24 mouse cellular contexts compared by ENCODE assay signal in the genomic region with DNA sequence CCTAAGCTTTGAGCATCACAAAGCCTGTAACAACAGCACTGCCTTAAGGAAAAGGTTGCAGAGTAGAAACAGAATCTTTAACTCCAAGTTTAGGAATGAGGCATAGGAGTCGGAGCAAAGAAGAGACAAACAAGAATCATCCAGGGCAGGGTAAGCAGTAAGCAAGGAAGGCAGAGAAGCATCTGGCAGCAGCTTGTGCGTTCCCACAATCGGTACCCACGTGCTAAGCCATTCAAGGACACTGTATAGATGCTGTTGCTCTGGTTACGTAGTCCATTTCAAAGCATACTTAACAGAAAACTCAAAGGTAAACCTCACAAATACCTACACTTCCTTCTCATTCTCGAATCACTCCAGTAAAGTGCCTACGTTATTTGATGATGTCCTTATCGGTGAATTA. TPM values are rescaled to one million over a fixed set of nuclear protein-coding genes. Genes with fewer than 3 reads are reported as not detected.
A peak's percentile ranks its signal among the peaks of the same experiment; 100 is the strongest.
DNase-seq lines count a peak whose midpoint lies in the region; ATAC-seq and TF ChIP-seq lines count a peak whose summit lies in the region.
"Had no signal": no experiment of that assay in that cellular context is flagged by ENCODE, and none has a peak within 500 bp of the region (broad histone marks: within the 10 kb centered on the region; RNA-seq: fewer than 3 reads in every experiment).

No protein-coding gene starts in this region.

- DNase-seq in layer of hippocampus, adult 18-20 months (ENCODE audit: low spot score in 2 of 2): peak; percentile 22 to 56
- DNase-seq in layer of hippocampus, adult 9-10 months (ENCODE audit: low spot score): no peak
- no peak for DNase-seq in midbrain, postnatal 0 days (ENCODE audit: low spot score)
- no peak for DNase-seq in liver
- DNase-seq: adrenal gland, postnatal 36 days; cerebellum, adult 2 months; cerebellum, postnatal 36 days; kidney, adult 18-20 months; kidney, postnatal 14 days; thymus, adult 18-20 months; thymus, postnatal 4 days had no signal

- no peak overlapping the region for H3K4me3 ChIP-seq in midbrain, embryonic 16.5 days (ENCODE audit: low read depth, low read length)
- H3K4me3 ChIP-seq in midbrain, postnatal 0 days (ENCODE audit: low read depth, low read length): no peak overlapping the region
- no peak overlapping the region for H3K4me3 ChIP-seq in olfactory bulb, adult 2 months (ENCODE audit: insufficient read depth, low read depth, low read length)
- H3K4me3 ChIP-seq: embryonic facial prominence, embryonic 15.5 days; forebrain, embryonic 10.5 days; heart, embryonic 10.5 days; hindbrain, embryonic 12.5 days; limb, embryonic 13.5 days; midbrain, embryonic 12.5 days; myocyte; stomach, embryonic 15.5 days had no signal

- H3K36me3 ChIP-seq in midbrain, embryonic 16.5 days (ENCODE audit: control insufficient read depth, insufficient read depth, low read length): no peaks in the 10 kb centered on the region
- H3K36me3 ChIP-seq in midbrain, postnatal 0 days (ENCODE audit: insufficient read depth, low read length): no peaks in the 10 kb centered on the region
- H3K36me3 ChIP-seq: embryonic facial prominence, embryonic 15.5 days; forebrain, embryonic 10.5 days; heart, embryonic 10.5 days; hindbrain, embryonic 12.5 days; limb, embryonic 13.5 days; midbrain, embryonic 12.5 days; stomach, embryonic 15.5 days had no signal

- H3K9ac ChIP-seq in midbrain, embryonic 16.5 days (ENCODE audit: low read depth, low read length): no peak overlapping the region
- H3K9ac ChIP-seq in midbrain, postnatal 0 days (replicated peaks; ENCODE audit: low read length, poor library complexity, severe bottlenecking): no peak overlapping the region
- H3K9ac ChIP-seq: embryonic facial prominence, embryonic 15.5 days; hindbrain, embryonic 12.5 days; limb, embryonic 13.5 days; liver, embryonic 14.5 days; midbrain, embryonic 12.5 days; stomach, embryonic 15.5 days had no signal

- 0 out of 2 replicates have a peak, but pooled peaks cover 6% of the 10 kb centered on the region for H3K4me1 ChIP-seq in midbrain, embryonic 16.5 days (ENCODE audit: control insufficient read depth, insufficient read depth, low read length)
- H3K4me1 ChIP-seq in midbrain, postnatal 0 days (ENCODE audit: insufficient read depth, low read length): no peaks in the 10 kb centered on the region
- H3K4me1 ChIP-seq in olfactory bulb, adult 2 months (ENCODE audit: control insufficient read depth, insufficient read depth, low read length): peaks cover 7% of the 10 kb centered on the region
- H3K4me1 ChIP-seq: hindbrain, embryonic 12.5 days; stomach, embryonic 15.5 days had no signal

- TF ChIP-seq CTCF in midbrain, postnatal 0 days (IDR thresholded peaks at IDR 0.05): no peak
- no peak for TF ChIP-seq CTCF in olfactory bulb, adult 2 months (IDR thresholded peaks at IDR 0.05; ENCODE audit: insufficient read depth, low read depth, low read length)

- no peak overlapping the region for H3K27ac ChIP-seq in midbrain, embryonic 16.5 days (ENCODE audit: low read length)
- no peak overlapping the region for H3K27ac ChIP-seq in midbrain, postnatal 0 days (ENCODE audit: low read depth, low read length)
- H3K27ac ChIP-seq in olfactory bulb, adult 2 months (ENCODE audit: insufficient read depth, low read depth, low read length): peak overlapping the region; percentile 10; the same call in 1 of the 2 replicates
- H3K27ac ChIP-seq: embryonic facial prominence, embryonic 15.5 days; forebrain, embryonic 10.5 days; heart, embryonic 10.5 days; hindbrain, embryonic 12.5 days; limb, embryonic 13.5 days; liver, embryonic 14.5 days; midbrain, embryonic 12.5 days; stomach, embryonic 15.5 days had no signal

- no peak overlapping the region for H3K4me2 ChIP-seq in midbrain, embryonic 16.5 days (ENCODE audit: low read length)
- no peak overlapping the region for H3K4me2 ChIP-seq in midbrain, postnatal 0 days (ENCODE audit: low read depth, low read length, poor library complexity, severe bottlenecking)
- H3K4me2 ChIP-seq: embryonic facial prominence, embryonic 15.5 days; hindbrain, embryonic 12.5 days; limb, embryonic 13.5 days; midbrain, embryonic 12.5 days; stomach, embryonic 15.5 days had no signal

- no peak for TF ChIP-seq POLR2A in olfactory bulb, adult 2 months (IDR thresholded peaks at IDR 0.05; ENCODE audit: insufficient read depth, low read depth, low read length)

- ATAC-seq in midbrain, embryonic 16.5 days: 0 out of 2 replicates have a peak, but pooled peaks have one; percentile 17
- no peak for ATAC-seq in midbrain, postnatal 0 days (ENCODE audit: low FRiP score)
- no peak for ATAC-seq in activated CD4-positive, CD25-positive, alpha-beta regulatory T cell, adult 4 months

- no peaks in the 10 kb centered on the region for H3K9me3 ChIP-seq in midbrain, embryonic 16.5 days (replicated peaks; ENCODE audit: control insufficient read depth, low read length, poor library complexity, severe bottlenecking)
- no peaks in the 10 kb centered on the region for H3K9me3 ChIP-seq in midbrain, postnatal 0 days (ENCODE audit: low read length)
- H3K9me3 ChIP-seq: embryonic facial prominence, embryonic 15.5 days; forebrain, embryonic 10.5 days; heart, embryonic 10.5 days; hindbrain, embryonic 12.5 days; limb, embryonic 13.5 days; midbrain, embryonic 12.5 days; stomach, embryonic 15.5 days had no signal

- WGBS in midbrain, embryonic 16.5 days: 62% methylated on average over 8 of the region's 8 CpGs
- 67% methylated on average over 8 of the region's 8 CpGs for WGBS in midbrain, postnatal 0 days
- WGBS in olfactory bulb, adult 2 months: 21% methylated on average over 8 of the region's 8 CpGs

- H3K27me3 ChIP-seq in midbrain, embryonic 16.5 days (ENCODE audit: control insufficient read depth, insufficient read depth, low read depth, low read length): no peaks in the 10 kb centered on the region
- no peaks in the 10 kb centered on the region for H3K27me3 ChIP-seq in midbrain, postnatal 0 days (ENCODE audit: insufficient read depth, low read length)
- H3K27me3 ChIP-seq: CH12.LX; embryonic facial prominence, embryonic 15.5 days; hindbrain, embryonic 12.5 days; limb, embryonic 13.5 days; midbrain, embryonic 12.5 days; stomach, embryonic 15.5 days had no signal

RNA-seq across cellular contexts. Expression of a gene that starts 35.0 kb away (rescaled TPM):
- 100 to 1,000 TPM; 111 to 119 TPM for total RNA-seq in layer of hippocampus, adult 18-20 months (2021)
- 16.9 and 18.2 TPM in 2 replicates for polyA plus RNA-seq in midbrain, embryonic 16.5 days (2015; fragmentation: Nextera tagmentation; extraction: Ambion mirVana)
- 50.4 and 53.8 TPM in 2 replicates for total RNA-seq in midbrain, postnatal 0 days (2014; rRNA removed)
- 15.3 and 16.1 TPM in 2 replicates for polyA plus RNA-seq in midbrain, postnatal 0 days (2015; fragmentation: Nextera tagmentation; extraction: Ambion mirVana)
- 127 TPM in 1 of 2 replicates, not detected in the other for polyA plus RNA-seq in olfactory bulb, adult 2 months (2012; ENCODE audit: insufficient read depth, insufficient read length, low replicate concordance, missing spikeins)
- polyA plus RNA-seq in activated CD4-positive, CD25-positive, alpha-beta regulatory T cell, adult 4 months (2017; shearing (Covaris generic)): 1 to 10 TPM in 1 of 2 experiments, under 1 TPM in 1; 0.71 to 1.0 TPM

Comparison
In these comparisons a context has a peak if more than half of its experiments do, and no peak if none do; other contexts are left out.
1. DNase-seq: peak in layer of hippocampus, adult 18-20 months (2 of 2); none in layer of hippocampus, adult 9-10 months (single experiment), midbrain, postnatal 0 days (single experiment) and liver (single experiment).